Mouse (Mus musculus) heart, postnatal 0 days (tissue): ENCODE data around the gene Nop2. TPM values are rescaled to one million over a fixed set of nuclear protein-coding genes. Genes with fewer than 3 reads are reported as not detected.

Experiments
- ATAC-seq: fragments of 200-750 bp; cut with Nextera tagmentation; 2 replicates; pipeline ENCODE4 v1.8.0; 2017; ENCODE audit warnings: low read depth, moderate number of reproducible peaks, moderate library complexity; ENCODE audit not compliant: insufficient read depth
- DNase-seq: peaks from one replicate; pipeline ENCODE4 v3.0.0-alpha.2; 2016; ENCODE audit warnings: low spot score
- H3K27ac ChIP-seq: fragments of 300-500 bp; sonication (generic); 2 replicates; pipeline ENCODE4 v1.5.1; 2014; ENCODE audit warnings: low read depth, mild to moderate bottlenecking
- H3K27me3 ChIP-seq: fragments of 300-500 bp; sonication (generic); 2 replicates; pipeline ENCODE4 v1.6.1; 2014; ENCODE audit warnings: low read length, mixed read lengths; ENCODE audit not compliant: control insufficient read depth, insufficient read depth
- H3K36me3 ChIP-seq: fragments of 300-500 bp; sonication (generic); replicated peaks from 2 replicates; pipeline ENCODE4 v1.6.1; 2014; ENCODE audit warnings: low read length, mixed read lengths; ENCODE audit not compliant: control insufficient read depth, insufficient read depth
- H3K4me1 ChIP-seq: fragments of 300-500 bp; sonication (generic); 2 replicates; pipeline ENCODE4 v1.6.1; 2014; ENCODE audit warnings: antibody characterized with exemption; ENCODE audit not compliant: control insufficient read depth, insufficient read depth
- H3K4me2 ChIP-seq: fragments of 300-500 bp; sonication (generic); 2 replicates; pipeline ENCODE4 v1.6.1; 2014; ENCODE audit warnings: low read depth, mild to moderate bottlenecking, low read length, moderate library complexity
- H3K4me3 ChIP-seq: fragments of 300-500 bp; sonication (generic); 2 replicates; pipeline ENCODE4 v1.5.1; 2014; ENCODE audit warnings: low read depth, low read length
- H3K9ac ChIP-seq: fragments of 300-500 bp; sonication (generic); replicated peaks from 2 replicates; pipeline ENCODE4 v1.6.1; 2014; ENCODE audit warnings: low read depth, low read length, mixed read lengths
- H3K9me3 ChIP-seq: fragments of 300-500 bp; sonication (generic); replicated peaks from 2 replicates; pipeline ENCODE4 v1.6.1; 2016; ENCODE audit warnings: low read length; ENCODE audit not compliant: control insufficient read depth
- CTCF ChIP-seq: IDR thresholded peaks from 2 replicates; pipeline ENCODE4 v1.5.1; 2016; ENCODE audit warnings: antibody characterized with exemption, control low read depth, low read depth
- EP300 ChIP-seq: IDR thresholded peaks from 2 replicates; pipeline ENCODE4 v1.6.1; 2016; ENCODE audit warnings: antibody characterized with exemption, low read depth
- WGBS: fragments of 180-500 bp; shearing (Covaris S2); extraction: QIAGEN DNeasy Blood & Tissue Kit; methylation state at CpG from one replicate; pipeline ENCODE4 v1.1.7; 2014; 5-methylcytosine and 5-hydroxymethylcytosine counted together
- polyA plus RNA-seq: library from polyadenylated mRNA; unstranded; fragments of >200 nt; fragmentation: Nextera tagmentation; extraction: Ambion mirVana; gene quantifications from 2 replicates; pipeline ENCODE4 v1.2.1, GENCODE M21; 2015
- total RNA-seq: library from RNA; depleted of rRNA; stranded (reverse); fragments of >200 nt; gene quantifications from 2 replicates; pipeline ENCODE4 v1.2.3, GENCODE M21; 2014; ENCODE audit warnings: low replicate concordance

Gene Nop2
- total and polyA plus RNA-seq, 2 experiments from 2014 or later, result 22.9 to 25.3 TPM

DNA sequence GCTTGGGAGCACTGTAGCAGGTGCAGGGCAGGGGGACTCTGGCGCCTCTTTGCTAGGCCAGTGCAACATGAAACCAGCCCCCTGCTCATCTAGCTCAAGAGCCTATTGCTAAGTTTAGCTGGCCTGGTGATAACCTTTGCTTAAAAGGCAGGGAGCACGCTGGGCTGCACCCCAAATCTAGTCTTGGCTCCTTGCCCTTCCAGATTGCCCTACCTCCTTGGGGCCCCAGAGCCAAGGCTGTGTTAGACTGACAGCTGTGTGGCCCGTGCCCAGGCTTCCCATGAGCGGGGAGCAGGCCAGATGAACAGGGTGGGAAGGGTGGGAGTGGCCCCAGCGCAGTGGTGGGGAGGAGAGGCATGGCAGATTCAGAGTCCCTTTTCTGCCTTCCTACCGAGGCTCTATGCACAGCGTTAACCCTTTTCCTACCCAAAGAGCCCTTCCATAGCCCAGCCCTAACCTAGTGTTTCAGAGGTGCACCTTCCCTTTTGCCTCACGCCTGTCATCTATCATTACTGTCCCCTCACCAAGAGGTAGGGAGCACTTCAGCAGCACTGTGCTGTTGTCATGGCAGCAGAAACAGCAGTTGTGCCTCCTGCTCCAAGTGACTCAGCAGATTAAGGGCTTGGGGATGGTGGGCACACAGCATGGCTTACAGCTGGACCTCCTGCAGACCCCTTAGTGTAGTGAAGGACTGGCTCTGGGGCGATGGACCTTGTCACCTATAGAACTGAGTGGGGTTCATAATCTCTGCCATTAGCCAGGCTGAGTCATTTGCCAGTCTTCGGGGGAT, 35.3 kb downstream of the Nop2 start:
- H3K4me1 ChIP-seq, result peaks cover 18% of the 10 kb centered on the region
- TF ChIP-seq CTCF, result no peak
- TF ChIP-seq EP300, result peak; percentile 84
- peak overlapping the region; percentile 78 for H3K4me2 ChIP-seq
- WGBS, result 18% methylated on average over 10 of the region's 10 CpGs
- peak overlapping the region; percentile 97 for H3K27ac ChIP-seq
- H3K4me3 ChIP-seq, result peak overlapping the region; percentile 79
- ATAC-seq, result peak; percentile 52
- H3K9me3 ChIP-seq, result no peaks in the 10 kb centered on the region
- DNase-seq, result peak; percentile 69
- H3K36me3 ChIP-seq, result peaks cover 63% of the 10 kb centered on the region
- no peaks in the 10 kb centered on the region for H3K27me3 ChIP-seq
- peak overlapping the region; percentile 58 for H3K9ac ChIP-seq

DNA sequence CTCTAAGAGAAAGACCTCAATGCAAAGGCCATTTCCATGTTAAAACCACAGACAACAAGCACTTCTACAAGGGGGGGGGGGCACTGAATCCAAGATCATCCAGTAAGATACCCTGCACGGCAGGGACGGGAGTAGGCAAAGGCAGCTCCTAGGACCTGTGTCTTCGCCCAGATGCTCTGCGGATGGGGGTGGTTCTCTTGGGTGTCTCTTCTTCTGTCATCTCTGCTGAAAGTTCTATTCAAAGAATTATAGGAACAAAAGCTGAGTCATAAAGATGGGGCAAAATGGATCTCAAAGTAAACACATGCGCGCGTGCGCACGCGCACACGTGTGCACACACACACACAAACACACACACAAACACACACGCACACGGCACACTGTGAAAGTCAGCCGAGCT, 36.4 kb downstream of the Nop2 start:
- ATAC-seq, result no peak

DNA sequence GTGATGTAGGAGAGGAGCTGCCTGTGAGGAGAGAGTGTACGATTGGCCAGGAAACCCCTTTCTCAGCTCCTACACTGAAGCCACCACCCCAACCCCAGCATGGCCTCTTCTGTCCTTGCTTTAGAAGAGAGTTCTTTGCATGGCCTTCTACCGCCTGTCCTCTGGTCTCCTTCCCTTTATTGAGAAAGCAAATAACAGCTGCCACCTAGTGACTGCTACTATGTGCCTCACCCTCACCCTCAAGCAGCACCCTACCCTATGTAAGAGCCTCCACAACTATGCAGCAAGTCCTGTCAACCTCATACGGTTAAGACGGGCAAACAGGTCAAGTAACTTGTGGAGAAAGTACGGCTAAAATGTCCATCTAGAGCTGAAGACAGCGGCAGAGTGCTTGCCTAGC, 38.5 kb downstream of the Nop2 start:
- Histone ChIP-seq H3K4me3 (no peak overlapping the region), H3K4me2 (no peak overlapping the region), H3K9me3 (no peaks in the 10 kb centered on the region), H3K4me1 (peaks cover 8% of the 10 kb centered on the region; the same call in 1 of the 2 replicates), H3K9ac (no peak overlapping the region), H3K36me3 (peaks cover 76% of the 10 kb centered on the region), H3K27ac (no peak overlapping the region), H3K27me3 (no peaks in the 10 kb centered on the region)
- WGBS, result 68% methylated on average over 6 of the region's 6 CpGs
- ATAC-seq, result no peak
- TF ChIP-seq CTCF (peak; percentile 59), EP300 (no peak)
- peak; percentile 68 for DNase-seq

More for the DNA sequence above, 36.4 kb downstream of the Nop2 start:
- no peak overlapping the region for H3K4me2 ChIP-seq
- H3K9ac ChIP-seq, result no peak overlapping the region
- peaks cover 18% of the 10 kb centered on the region for H3K4me1 ChIP-seq
- no peak for DNase-seq
- TF ChIP-seq EP300 (no peak), CTCF (no peak)
- H3K27ac ChIP-seq, result peak overlapping the region; percentile 97
- no peak overlapping the region for H3K4me3 ChIP-seq
- H3K36me3 ChIP-seq, result peaks cover 68% of the 10 kb centered on the region
- WGBS, result 83% methylated on average over 14 of the region's 14 CpGs
- H3K27me3 ChIP-seq, result no peaks in the 10 kb centered on the region
- H3K9me3 ChIP-seq, result no peaks in the 10 kb centered on the region

DNA sequence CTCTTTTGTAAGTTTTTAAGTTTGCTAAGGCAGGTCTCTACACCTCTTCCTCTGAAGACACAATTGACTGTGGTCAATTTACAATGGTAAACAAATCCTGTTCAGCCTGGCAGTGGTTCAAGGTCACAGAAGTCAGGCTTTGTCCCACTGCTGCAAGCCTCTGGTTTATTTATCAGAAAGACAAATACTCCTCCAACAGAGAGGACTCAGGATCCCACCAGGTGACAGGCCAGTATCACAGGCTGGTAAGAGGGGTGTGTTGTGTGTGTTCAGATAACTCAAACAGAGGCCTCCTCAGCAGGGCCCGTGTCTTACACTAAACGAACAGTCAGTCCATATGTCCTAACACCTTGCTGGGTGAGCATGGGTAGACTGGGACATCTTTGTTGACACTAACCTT, 40.8 kb downstream of the Nop2 start:
- no peak overlapping the region for H3K27ac ChIP-seq
- no peak overlapping the region for H3K9ac ChIP-seq
- TF ChIP-seq CTCF, result no peak
- no peak for TF ChIP-seq EP300
- no peak overlapping the region for H3K4me3 ChIP-seq
- H3K4me2 ChIP-seq, result no peak overlapping the region
- ATAC-seq (no peak), DNase-seq (no peak)
- H3K4me1 ChIP-seq, result peaks cover 4% of the 10 kb centered on the region; the same call in 1 of the 2 replicates
- H3K36me3 ChIP-seq, result peaks cover 98% of the 10 kb centered on the region
- no peaks in the 10 kb centered on the region for H3K9me3 ChIP-seq
- WGBS, result 53% methylated on average over 2 of the region's 2 CpGs
- no peaks in the 10 kb centered on the region for H3K27me3 ChIP-seq

DNA sequence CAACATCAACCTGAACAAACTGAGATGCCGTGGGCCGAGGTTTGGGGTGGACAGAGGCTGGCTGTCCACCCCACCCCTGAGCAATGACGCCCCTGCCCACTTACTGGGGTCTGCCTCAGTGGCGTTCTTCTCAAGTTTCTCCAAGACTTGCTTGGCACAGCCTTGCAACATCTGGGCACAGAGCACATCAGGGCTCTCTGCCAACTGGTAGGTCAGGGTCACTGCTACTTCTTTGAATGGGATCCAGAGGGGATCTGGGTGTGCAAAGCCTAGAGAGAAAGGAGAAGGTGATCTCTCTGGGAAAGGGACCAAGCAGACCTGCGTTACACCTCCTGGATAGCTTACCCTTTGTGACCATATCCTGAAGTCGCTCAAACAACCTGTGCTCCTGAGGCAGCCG, 41.5 kb downstream of the Nop2 start:
- Histone ChIP-seq H3K36me3 (peaks cover 98% of the 10 kb centered on the region), H3K9me3 (no peaks in the 10 kb centered on the region), H3K27me3 (no peaks in the 10 kb centered on the region), H3K9ac (no peak overlapping the region), H3K4me3 (no peak overlapping the region), H3K4me1 (no peaks in the 10 kb centered on the region), H3K27ac (no peak overlapping the region), H3K4me2 (no peak overlapping the region)
- no peak for TF ChIP-seq CTCF
- TF ChIP-seq EP300, result no peak
- ATAC-seq, result no peak
- 95% methylated on average over 7 of the region's 7 CpGs for WGBS
- DNase-seq, result no peak

DNA sequence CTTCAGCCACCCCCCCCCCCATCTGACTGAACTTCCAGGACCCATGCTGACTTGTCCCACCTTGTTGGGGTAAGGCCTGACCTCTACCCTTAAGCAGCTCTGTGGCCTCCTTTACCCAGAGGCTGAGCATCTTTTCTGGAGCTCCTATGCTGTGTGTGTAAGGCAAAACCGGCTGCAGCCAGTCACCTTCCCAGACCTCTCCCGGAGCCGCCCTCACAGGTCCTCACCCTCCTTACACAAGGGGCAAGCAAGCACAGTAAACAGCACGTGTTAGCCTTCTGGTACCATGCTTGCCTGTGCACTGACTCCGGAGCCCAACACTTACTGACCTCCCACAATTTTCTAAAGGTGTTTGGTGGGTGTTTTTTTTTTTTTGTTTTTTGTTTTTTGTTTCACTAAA, 43.8 kb downstream of the Nop2 start:
- Histone ChIP-seq H3K9me3 (no peaks in the 10 kb centered on the region), H3K4me3 (no peak overlapping the region), H3K4me1 (no peaks in the 10 kb centered on the region), H3K27me3 (no peaks in the 10 kb centered on the region), H3K36me3 (peaks cover 98% of the 10 kb centered on the region), H3K27ac (no peak overlapping the region), H3K4me2 (no peak overlapping the region), H3K9ac (no peak overlapping the region)
- ATAC-seq (no peak), DNase-seq (no peak)
- 88% methylated on average over 5 of the region's 5 CpGs for WGBS
- TF ChIP-seq EP300 (no peak), CTCF (no peak)
